Mouse (Mus musculus) NIH3T3 (cell line): Measurements from ENCODE around the gene Gtf2f1.

Experiments used
- DNase-seq: peaks from one replicate; pipeline ENCODE4 v3.0.0-alpha.2; 2012; ENCODE audit warnings: low read depth

Gtf2f1 gene

GRCm38 (mm10) chr17:57003994-57004393 is 7.1 kb downstream of the Gtf2f1 start:
- DNase-seq: no peak

GRCm38 (mm10) chr17:57001228-57001627 is 9.9 kb downstream of the Gtf2f1 start:
- peak; percentile 54 for DNase-seq

- no peak for DNase-seq
These were observed 11.0 kb downstream of the Gtf2f1 start, which contains the start of gene Pspn for GRCm38 (mm10) chr17:56999968-57000609. TSS of gene Pspn (minus strand) at chr17:57000018.

GRCm38 (mm10) chr17:56999414-56999813 is 11.7 kb downstream of the Gtf2f1 start:
- DNase-seq: no peak

- DNase-seq: peak; percentile 96
These were observed 13.9 kb downstream of the Gtf2f1 start, which contains the start of gene Alkbh7 for GRCm38 (mm10) chr17:56997029-56997667. TSS of gene Alkbh7 (plus strand) at chr17:56997339.

- no peak for DNase-seq
These were observed 14.6 kb downstream of the Gtf2f1 start for GRCm38 (mm10) chr17:56996506-56996905.

GRCm38 (mm10) chr17:56995046-56995445 is 16.0 kb downstream of the Gtf2f1 start:
- DNase-seq: no peak

GRCm38 (mm10) chr17:56990966-56991365 is 20.1 kb downstream of the Gtf2f1 start:
- DNase-seq: no peak

- DNase-seq: peak; percentile 97
These were observed 20.9 kb downstream of the Gtf2f1 start, which contains the start of gene Clpp for GRCm38 (mm10) chr17:56990115-56990746. TSS of gene Clpp (plus strand) at chr17:56990305.

- no peak for DNase-seq
These were observed 21.5 kb downstream of the Gtf2f1 start for GRCm38 (mm10) chr17:56989467-56990114.

- no peak for DNase-seq
These were observed 22.1 kb downstream of the Gtf2f1 start for GRCm38 (mm10) chr17:56988921-56989430.

- no peak for DNase-seq
These were observed 22.6 kb downstream of the Gtf2f1 start for GRCm38 (mm10) chr17:56988441-56988840.

GRCm38 (mm10) chr17:56986105-56986805 is 24.8 kb downstream of the Gtf2f1 start:
- no peak for DNase-seq

GRCm38 (mm10) chr17:56985656-56986055 is 25.4 kb downstream of the Gtf2f1 start:
- no peak for DNase-seq

GRCm38 (mm10) chr17:56984886-56985285 is 26.2 kb downstream of the Gtf2f1 start:
- DNase-seq: no peak

GRCm38 (mm10) chr17:56982013-56982412 is 29.1 kb downstream of the Gtf2f1 start, which contains the start of gene Acer1:
TSS of gene Acer1 (minus strand) at chr17:56982126.
- DNase-seq: no peak

GRCm38 (mm10) chr17:56981049-56981448 is 30.0 kb downstream of the Gtf2f1 start:
- no peak for DNase-seq

- no peak for DNase-seq
These were observed 31.6 kb downstream of the Gtf2f1 start for GRCm38 (mm10) chr17:56979524-56979923.

- DNase-seq: no peak
These were observed 34.3 kb downstream of the Gtf2f1 start for GRCm38 (mm10) chr17:56976531-56977390.

- DNase-seq: no peak
These were observed 35.7 kb downstream of the Gtf2f1 start for GRCm38 (mm10) chr17:56975391-56975790.
